Mouse (Mus musculus) Patski (cell line): ENCODE results near the gene Fntb. TPM values are rescaled to one million over a fixed set of nuclear protein-coding genes. Genes with fewer than 3 reads are reported as not detected.
"Not testable (repeated sequence)": the region's sequence is repeated elsewhere in the genome, so short reads cannot be mapped to it uniquely, and the experiment has no call there.

Experiments used
- ATAC-seq: fragments of 100-300 bp; one replicate; pipeline ENCODE4 v1.8.0; 2021
- CTCF ChIA-PET: fragments of 350-600 bp; sonication (Branson Sonifier 250); formaldehyde crosslinking; loops from one replicate; lab custom pipeline; 2022; ENCODE audit warnings: inconsistent platforms; lab: Charles Lee
- POLR2A ChIA-PET: fragments of 350-600 bp; sonication (Branson Sonifier 250); formaldehyde crosslinking; loops from one replicate; lab custom pipeline; 2022; ENCODE audit warnings: antibody characterized with exemption, inconsistent platforms; lab: Charles Lee
- DNase-seq: peaks from one replicate; pipeline ENCODE4 v3.0.0-alpha.2; 2011; ENCODE audit warnings: low read depth, low spot score
- H3K27me3 ChIP-seq: fragments of 371-371 bp; one replicate; pipeline ENCODE4 v1.5.1; 2021
- CTCF ChIP-seq: fragments of 100-300 bp; IDR thresholded peaks from one replicate; pipeline ENCODE4 v1.5.1; 2021
- in situ Hi-C: fragments of 300-500 bp; cut with MboI; formaldehyde crosslinking; loops from 3 replicates; pipeline ENCODE4 v1.11.1; 2018; ENCODE audit warnings: low pct_unique_long_range_greater_than_20kb, mixed read lengths
- polyA plus RNA-seq: library from polyadenylated mRNA; unstranded; gene quantifications from one replicate; pipeline ENCODE4 v1.2.3, GENCODE M21; 2021

Gene Fntb
- polyA plus RNA-seq, 1 experiment from 2014 or later: 12.9 TPM

DNA sequence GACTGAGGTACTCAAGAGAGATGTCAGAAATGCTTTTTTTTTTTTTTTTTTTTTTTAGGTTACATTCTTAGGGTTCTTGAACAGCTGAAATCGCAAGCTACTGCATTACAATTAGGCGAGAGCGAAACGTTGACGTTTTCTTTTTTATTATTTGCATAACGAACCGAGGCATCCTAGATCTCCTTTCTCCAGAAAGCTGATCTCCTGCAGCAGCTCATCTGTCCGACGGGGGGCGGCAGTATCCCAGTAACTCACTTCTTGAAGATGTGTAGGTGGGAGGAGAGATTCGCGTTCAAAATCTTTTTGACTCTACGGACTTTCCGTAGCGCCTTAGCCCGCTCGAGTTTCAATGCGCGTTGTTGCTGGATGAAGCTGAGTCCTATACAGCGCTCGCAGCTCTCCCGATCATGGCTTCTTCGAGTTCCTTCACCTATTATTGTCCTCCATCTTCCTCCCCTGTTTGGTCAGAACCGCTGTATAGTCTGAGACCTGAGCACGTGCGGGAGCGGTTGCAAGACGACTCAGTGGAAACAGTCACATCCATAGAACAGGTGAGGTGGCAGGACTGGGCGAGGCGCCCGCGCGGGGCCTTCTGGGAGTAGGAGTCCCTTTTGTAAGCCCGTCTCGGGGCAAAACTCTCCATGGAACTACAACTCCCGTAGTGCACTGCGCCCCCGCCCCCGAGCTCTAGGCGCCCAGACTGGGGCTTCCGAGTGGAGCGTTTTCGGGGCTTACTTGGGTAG is 71.9 kb downstream of the Fntb start:
- ATAC-seq (peak; percentile 92), DNase-seq (peak; percentile 87)
- H3K27me3 ChIP-seq: no peaks in the 10 kb centered on the region
- ChIA-PET POLR2A (interaction anchor here (0.6 to 1.2 kb wide), 3 partner anchors 30 to 66 kb away, joined by 3 to 6 read pairs (median 3); no protein-coding TSS in a partner anchor), CTCF (interaction anchor here (0.7 to 2.2 kb wide), 11 partner anchors 13 to 172 kb away, joined by 3 to 15 read pairs (median 4); no protein-coding TSS in a partner anchor)
- peak; percentile 96 for TF ChIP-seq CTCF
- in situ Hi-C loops: loop anchor here (5.0 to 25.0 kb wide), 3 partner anchors 45 to 825 kb away; partner anchors contain the start of gene Fut8

DNA sequence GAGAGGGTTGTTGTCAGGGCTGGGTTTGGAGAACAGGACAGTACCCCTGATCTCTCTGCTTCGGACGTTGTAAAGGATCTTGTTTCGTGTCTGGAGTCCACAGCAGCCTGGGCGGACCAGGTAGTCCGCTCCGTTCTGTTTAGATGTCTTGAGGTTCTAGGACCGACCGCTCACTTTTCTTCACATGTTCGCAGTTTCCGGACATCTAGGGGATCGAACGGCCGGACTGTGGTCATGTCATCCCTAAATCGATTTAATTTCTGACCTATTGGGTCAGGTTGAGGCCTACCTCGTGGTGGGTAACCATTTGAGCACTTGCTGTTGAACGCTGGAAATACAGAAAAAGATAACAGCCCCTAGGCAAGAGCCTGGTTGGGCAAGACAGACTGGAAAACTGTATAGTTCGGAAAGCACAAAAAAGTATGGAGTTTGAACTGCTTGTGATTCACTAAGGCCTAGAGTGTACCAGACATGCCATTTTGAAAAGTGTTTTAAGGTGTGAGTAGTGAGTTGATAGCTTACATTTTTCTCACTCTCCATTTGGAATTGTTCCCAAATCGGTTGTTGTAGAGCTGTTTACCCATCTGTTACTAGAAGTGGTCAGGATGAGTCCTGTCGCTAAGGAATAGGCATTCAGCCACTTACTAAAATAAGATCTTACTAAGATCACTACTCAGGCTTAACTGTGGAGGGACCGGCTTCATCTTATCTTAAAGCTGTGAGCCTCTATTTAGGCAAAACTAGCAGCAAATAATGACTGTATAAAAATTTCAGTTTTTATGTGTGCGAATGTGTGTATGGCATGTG is 72.7 kb downstream of the Fntb start:
- no peak for TF ChIP-seq CTCF
- DNase-seq (no peak), ATAC-seq (no peak)
- POLR2A ChIA-PET: interaction anchor here (1.6 kb wide), 1 partner anchor 9 kb away, joined by 3 read pairs; no protein-coding TSS in a partner anchor
- CTCF ChIA-PET: interaction anchor here (1.1 to 2.2 kb wide), 10 partner anchors 30 to 171 kb away, joined by 3 to 15 read pairs (median 4); no protein-coding TSS in a partner anchor
- no peaks in the 10 kb centered on the region for H3K27me3 ChIP-seq
- in situ Hi-C loops: loop anchor here (5.0 to 25.0 kb wide), 3 partner anchors 44 to 824 kb away; partner anchors contain the start of gene Fut8

DNA sequence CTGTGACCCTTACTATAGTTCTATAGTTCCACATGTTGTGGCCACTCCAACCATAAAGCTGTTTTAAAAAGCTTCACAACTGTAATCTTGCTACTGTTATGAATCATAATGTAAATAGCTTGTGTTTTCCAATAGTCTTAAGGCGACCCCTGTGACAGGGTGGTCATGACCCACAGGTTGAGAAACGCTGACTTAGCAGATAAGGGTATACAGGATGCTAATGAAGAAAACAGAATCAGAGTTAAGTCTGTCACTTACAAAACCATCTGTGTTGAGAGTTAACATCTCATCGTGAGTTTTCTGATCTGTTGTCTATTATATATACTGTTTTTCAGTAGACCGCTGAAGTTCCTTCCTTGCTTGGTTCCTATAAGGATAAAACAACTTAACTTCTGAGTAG is 73.9 kb downstream of the Fntb start:
- CTCF ChIA-PET: interaction anchor here (1.8 kb wide), 1 partner anchor 40 kb away, joined by 4 read pairs; no protein-coding TSS in a partner anchor
- H3K27me3 ChIP-seq: no peaks in the 10 kb centered on the region
- ATAC-seq (no peak), DNase-seq (no peak)
- no peak for TF ChIP-seq CTCF
- POLR2A ChIA-PET: interaction anchor here (1.6 kb wide), 1 partner anchor 8 kb away, joined by 3 read pairs; no protein-coding TSS in a partner anchor
- in situ Hi-C loops: loop anchor here (5.0 to 25.0 kb wide), 3 partner anchors 43 to 823 kb away; partner anchors contain the start of gene Fut8

DNA sequence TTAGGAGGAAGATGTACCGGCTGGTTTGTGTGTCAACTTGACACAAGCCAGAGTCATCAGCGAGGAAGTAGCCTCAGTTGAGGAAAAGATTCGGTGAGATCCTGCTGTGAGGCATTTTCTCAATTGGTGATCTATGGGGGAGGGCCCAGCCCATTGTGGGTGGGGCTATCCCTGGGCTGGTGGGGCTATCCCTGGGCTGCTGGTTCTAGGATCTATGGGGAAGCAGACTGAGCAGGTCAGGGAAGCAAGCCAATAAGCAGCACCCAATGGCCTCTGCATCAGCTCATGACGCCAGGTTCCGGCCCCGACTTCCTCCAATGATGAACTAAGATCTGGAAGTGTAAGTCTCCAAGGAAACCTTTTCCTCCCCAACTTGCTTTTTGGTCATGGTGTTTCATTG is 74.7 kb downstream of the Fntb start:
- POLR2A ChIA-PET: no interaction called here
- ATAC-seq (no peak), DNase-seq (no peak)
- no peaks in the 10 kb centered on the region for H3K27me3 ChIP-seq
- CTCF ChIA-PET: interaction anchor here (1.5 to 1.7 kb wide), 2 partner anchors 23 to 39 kb away, joined by 4 to 5 read pairs; no protein-coding TSS in a partner anchor
- in situ Hi-C loops: loop anchor here (25.0 kb wide), 1 partner anchor 822 kb away; no protein-coding TSS in a partner anchor
- no peak for TF ChIP-seq CTCF

DNA sequence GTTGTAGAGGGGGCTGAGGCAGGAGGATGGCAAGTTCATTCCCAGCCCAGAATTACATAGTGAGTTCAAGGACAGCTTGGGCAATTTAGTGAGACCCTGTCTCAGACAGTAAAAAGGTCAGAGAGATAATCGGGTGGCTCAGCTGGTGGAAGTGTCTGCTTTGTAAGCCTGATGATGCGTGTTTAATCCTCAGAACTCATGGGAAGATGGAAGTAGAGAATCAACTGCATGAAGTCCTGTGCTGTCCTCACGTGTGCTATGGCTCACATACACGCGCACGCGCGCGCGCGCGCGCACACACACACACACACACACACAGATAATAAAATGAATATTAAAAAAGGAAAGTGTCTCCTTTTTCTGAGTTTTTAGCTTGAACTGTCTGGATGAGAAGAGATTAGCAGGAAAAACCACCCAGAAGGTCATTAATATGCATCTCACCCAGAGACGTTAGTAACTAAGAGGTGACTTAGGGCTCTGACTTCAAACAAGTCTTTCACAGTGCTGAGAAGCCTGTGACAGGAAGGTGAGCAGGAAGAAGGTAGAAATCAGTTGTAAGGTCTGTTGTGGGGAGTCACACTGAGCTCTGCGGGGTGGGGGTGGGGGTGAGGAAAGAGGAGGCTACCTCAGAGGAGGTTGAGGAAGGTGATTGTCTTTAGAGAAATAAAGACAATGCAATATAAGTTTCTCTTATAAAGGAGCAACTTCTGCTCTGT is 79.1 kb downstream of the Fntb start:
- no peaks in the 10 kb centered on the region for H3K27me3 ChIP-seq
- ChIA-PET POLR2A (no interaction called here), CTCF (no interaction called here)
- in situ Hi-C loops: loop anchor here (25.0 kb wide), 1 partner anchor 818 kb away; no protein-coding TSS in a partner anchor
- no peak for DNase-seq
- no peak for ATAC-seq
- TF ChIP-seq CTCF: no peak

DNA sequence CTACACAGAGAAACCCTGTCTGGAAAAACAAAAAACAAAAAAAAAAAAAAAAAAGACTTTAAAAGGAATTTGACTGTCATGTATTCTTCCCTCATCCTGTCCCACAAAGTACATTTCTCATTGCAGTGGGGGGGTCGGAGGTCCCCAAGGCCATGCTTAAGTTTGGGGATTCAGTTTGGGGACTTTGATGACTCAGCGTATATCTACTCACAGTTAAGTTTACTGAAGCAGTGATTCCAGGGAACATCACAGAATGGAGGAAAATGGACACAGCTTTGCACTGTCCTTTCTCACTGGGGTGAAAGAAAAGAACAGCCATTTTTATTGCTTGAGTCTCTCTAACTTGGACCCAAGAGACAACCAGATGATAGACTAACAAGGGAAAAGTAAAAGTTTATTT is 87.0 kb downstream of the Fntb start:
- POLR2A ChIA-PET: interaction anchor here (0.7 kb wide), 1 partner anchor 58 kb away, joined by 3 read pairs; no protein-coding TSS in a partner anchor
- in situ Hi-C loops: no loop called here

DNA sequence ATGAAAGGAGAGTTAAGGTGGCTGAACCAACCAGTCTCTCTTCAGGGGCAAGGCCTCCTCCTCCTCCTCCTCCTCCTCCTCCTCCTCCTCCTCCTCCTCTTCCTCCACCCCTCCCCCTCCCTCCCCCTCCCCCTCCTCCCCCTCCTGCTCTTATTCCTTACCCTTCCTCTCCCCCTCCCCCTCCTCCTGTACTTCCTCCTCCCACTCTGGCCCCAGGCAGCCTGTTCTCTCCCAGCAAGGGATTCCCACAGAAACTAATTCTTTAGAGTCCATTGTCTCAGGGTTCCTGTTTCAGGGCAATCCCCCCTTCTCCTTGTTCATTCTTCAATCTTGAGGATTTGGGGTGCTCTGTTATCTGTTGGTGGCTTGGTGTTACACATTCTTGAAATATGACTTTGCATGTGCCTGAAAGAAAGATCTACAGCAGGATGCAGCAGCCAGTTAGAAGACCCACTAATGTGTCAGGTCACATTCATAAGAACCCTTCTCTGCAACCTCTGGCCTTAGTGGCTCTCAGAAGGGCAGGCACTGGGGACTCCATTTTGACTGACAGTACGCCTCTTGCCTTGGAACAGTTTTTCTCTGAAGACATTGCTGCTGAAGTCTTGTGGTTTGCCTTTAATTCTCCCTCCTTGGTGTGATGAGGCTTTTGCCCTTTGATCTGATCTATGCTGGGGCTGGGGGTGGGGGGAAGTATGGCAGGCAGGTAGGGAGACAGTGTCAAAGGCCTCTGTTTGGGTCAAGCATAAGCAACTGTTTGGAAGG is 88.2 kb downstream of the Fntb start:
- DNase-seq (no peak), ATAC-seq (no peak)
- POLR2A ChIA-PET: no interaction called here
- in situ Hi-C loops: no loop called here
- CTCF ChIA-PET: interaction anchor here (1.1 kb wide), 1 partner anchor 26 kb away, joined by 3 read pairs; no protein-coding TSS in a partner anchor
- no peaks in the 10 kb centered on the region for H3K27me3 ChIP-seq
- TF ChIP-seq CTCF: no peak

More for the DNA sequence above, 87.0 kb downstream of the Fntb start:
- ATAC-seq: no peak
- no peak for TF ChIP-seq CTCF
- H3K27me3 ChIP-seq: no peaks in the 10 kb centered on the region
- CTCF ChIA-PET: no interaction called here
- no peak for DNase-seq

DNA sequence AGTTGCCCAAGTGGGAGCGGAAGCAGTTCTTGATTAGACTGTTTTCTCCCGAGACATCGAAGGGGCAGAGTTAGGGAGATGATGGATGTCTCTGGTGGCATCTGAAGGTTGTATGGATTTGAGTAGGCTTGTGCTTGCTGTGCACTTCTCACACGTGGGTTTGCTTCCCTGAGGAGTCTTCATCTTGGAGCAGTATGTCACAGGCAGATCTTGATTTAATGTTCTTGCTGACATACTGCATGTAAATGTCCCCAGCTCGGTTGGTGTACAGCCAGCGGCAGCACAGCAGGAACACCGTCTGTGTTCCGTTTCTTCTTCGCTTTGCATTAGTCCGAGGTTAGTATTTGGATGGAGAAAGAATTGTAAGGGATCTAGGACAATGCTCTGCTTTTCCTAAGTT is 91.7 kb downstream of the Fntb start:
- POLR2A ChIA-PET: no interaction called here
- CTCF ChIA-PET: no interaction called here
- ATAC-seq (no peak), DNase-seq (no peak)
- in situ Hi-C loops: no loop called here
- no peak for TF ChIP-seq CTCF
- H3K27me3 ChIP-seq: no peaks in the 10 kb centered on the region

DNA sequence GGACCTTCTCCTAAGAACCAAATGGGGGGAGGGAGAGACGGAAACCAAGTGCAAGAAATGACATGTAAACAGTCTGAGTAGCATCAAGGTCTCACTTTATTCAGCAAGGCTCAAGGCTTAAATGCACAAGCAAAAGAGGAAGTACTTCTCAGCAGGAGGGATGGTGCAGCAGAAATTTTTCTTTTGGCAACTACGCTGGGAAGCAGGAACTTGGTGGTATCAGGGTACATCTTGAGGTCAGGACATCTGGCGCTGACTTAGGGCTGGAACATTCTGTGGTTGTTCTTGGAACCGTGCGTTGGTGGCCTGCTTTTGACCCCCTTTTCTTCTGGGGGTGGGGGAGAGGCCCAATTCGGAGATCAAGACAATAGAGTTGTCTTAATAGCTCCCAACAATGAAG is 93.4 kb downstream of the Fntb start:
- ATAC-seq, POLR2A ChIA-PET, CTCF ChIA-PET, in situ Hi-C loops, H3K27me3 ChIP-seq, DNase-seq: not testable (repeated sequence)
